12 mouse cellular contexts compared by ENCODE assay signal in genomic region chr6:89353101-89353500, GRCm38 (mm10). TPM values are rescaled to one million over a fixed set of nuclear protein-coding genes. Genes with fewer than 3 reads are reported as not detected.
DNase-seq lines count a peak whose midpoint lies in the region; ATAC-seq and TF ChIP-seq lines count a peak whose summit lies in the region.
"Had no signal": no experiment of that assay in that cellular context is flagged by ENCODE, and none has a peak within 500 bp of the region (broad histone marks: within the 10 kb centered on the region; RNA-seq: fewer than 3 reads in every experiment).

No protein-coding gene starts in this region.

- H3K27ac ChIP-seq in heart, embryonic 13.5 days (replicated peaks): peak overlapping the region; percentile 88; the same call in 1 of the 2 replicates
- H3K27ac ChIP-seq in heart, adult 2 months: no peak overlapping the region; the same call in 1 of the 2 replicates
- H3K27ac ChIP-seq in embryonic facial prominence, embryonic 12.5 days: 0 out of 2 replicates have a peak overlapping the region, but pooled peaks have one; percentile 86
- no peak overlapping the region for H3K27ac ChIP-seq in thymus, adult 2 months (ENCODE audit: control insufficient read depth, insufficient read depth, low read length)
- H3K27ac ChIP-seq: liver, embryonic 13.5 days had no signal

- H3K9me3 ChIP-seq in heart, embryonic 13.5 days: no peaks in the 10 kb centered on the region
- H3K9me3 ChIP-seq in embryonic facial prominence, embryonic 12.5 days: no peaks in the 10 kb centered on the region
- H3K9me3 ChIP-seq: heart, embryonic 12.5 days; liver, embryonic 13.5 days had no signal

- no peak for TF ChIP-seq POLR2A in heart, adult 2 months (IDR thresholded peaks at IDR 0.05; ENCODE audit: insufficient read depth, low read depth, low read length)
- TF ChIP-seq POLR2A in thymus, adult 2 months (IDR thresholded peaks at IDR 0.05; ENCODE audit: control insufficient read depth, extremely low read depth, insufficient read depth, low read length, poor library complexity): no peak

- peaks cover 75% of the 10 kb centered on the region for H3K4me1 ChIP-seq in heart, embryonic 13.5 days
- H3K4me1 ChIP-seq in heart, adult 2 months (ENCODE audit: control insufficient read depth, insufficient read depth, low read length): peaks cover 30% of the 10 kb centered on the region
- peaks cover 33% of the 10 kb centered on the region for H3K4me1 ChIP-seq in embryonic facial prominence, embryonic 12.5 days
- no peaks in the 10 kb centered on the region for H3K4me1 ChIP-seq in thymus, adult 2 months (replicated peaks; ENCODE audit: control insufficient read depth, insufficient read depth, low read length)

- H3K9ac ChIP-seq in heart, embryonic 13.5 days: peak overlapping the region; percentile 56
- no peak overlapping the region for H3K9ac ChIP-seq in heart, adult 2 months (ENCODE audit: low read depth, low read length)
- H3K9ac ChIP-seq in embryonic facial prominence, embryonic 12.5 days: no peak overlapping the region
- H3K9ac ChIP-seq: liver, embryonic 13.5 days had no signal

- peaks cover 8% of the 10 kb centered on the region for H3K79me2 ChIP-seq in heart, adult 2 months (replicated peaks; ENCODE audit: control insufficient read depth, insufficient read depth, low read length)

- no peak overlapping the region for H3K4me3 ChIP-seq in heart, embryonic 13.5 days
- H3K4me3 ChIP-seq in heart, adult 2 months: no peak overlapping the region
- H3K4me3 ChIP-seq in embryonic facial prominence, embryonic 12.5 days: no peak overlapping the region
- H3K4me3 ChIP-seq in thymus, adult 2 months (ENCODE audit: control insufficient read depth, insufficient read depth, low read length): no peak overlapping the region
- H3K4me3 ChIP-seq: heart, embryonic 12.5 days; liver, embryonic 13.5 days had no signal

- no peak for TF ChIP-seq EP300 in heart, adult 2 months (IDR thresholded peaks at IDR 0.05; ENCODE audit: insufficient read depth, low read depth, low read length)

- no peak for TF ChIP-seq CTCF in heart, adult 2 months (IDR thresholded peaks at IDR 0.05)
- TF ChIP-seq CTCF in thymus, adult 2 months (IDR thresholded peaks at IDR 0.05; ENCODE audit: borderline replicate concordance, control insufficient read depth, extremely low read depth, insufficient read depth, low read length, poor library complexity): no peak

- WGBS in heart, embryonic 13.5 days: 65% methylated on average over 8 of the region's 8 CpGs
- WGBS in heart, adult 2 months: 33% methylated on average over 8 of the region's 8 CpGs
- 71% methylated on average over 8 of the region's 8 CpGs for WGBS in embryonic facial prominence, embryonic 12.5 days
- WGBS in thymus, adult 2 months: 89% methylated on average over 8 of the region's 8 CpGs

- ATAC-seq in heart, embryonic 13.5 days (ENCODE audit: extremely low read depth, insufficient number of reproducible peaks, low FRiP score, low TSS enrichment): no peak
- no peak for ATAC-seq in embryonic facial prominence, embryonic 12.5 days (ENCODE audit: insufficient number of reproducible peaks, insufficient read depth, low FRiP score, low TSS enrichment)
- no peak for ATAC-seq in megakaryocyte, adult 5-6 weeks (ENCODE audit: poor library complexity, severe bottlenecking)

- H3K4me2 ChIP-seq in heart, embryonic 13.5 days: no peak overlapping the region
- no peak overlapping the region for H3K4me2 ChIP-seq in embryonic facial prominence, embryonic 12.5 days (replicated peaks)
- H3K4me2 ChIP-seq: heart, embryonic 12.5 days; liver, embryonic 13.5 days had no signal

- no peak for DNase-seq in heart, adult 2 months
- DNase-seq in adrenal gland, adult 8-10 months: peak; percentile 44
- peak; percentile 73 for DNase-seq in kidney, postnatal 10 days
- no peak for DNase-seq in thymus, adult 2 months
- no peak for DNase-seq in left cerebral cortex, postnatal 25 days (ENCODE audit: low spot score in 2 of 2)
- DNase-seq: cerebellum, postnatal 14 days; liver, embryonic 13.5 days; thymus, postnatal 25 days had no signal

- intact Hi-C loops in heart, adult 2 months (cut with DNase I): no loop called here
- intact Hi-C loops in left cerebral cortex, postnatal 25 days (cut with DNase I): no loop called here

- peaks cover 53% of the 10 kb centered on the region for H3K36me3 ChIP-seq in heart, embryonic 13.5 days
- H3K36me3 ChIP-seq in heart, adult 2 months (ENCODE audit: control insufficient read depth, insufficient read depth, low read length): peaks cover 6% of the 10 kb centered on the region
- H3K36me3 ChIP-seq in embryonic facial prominence, embryonic 12.5 days: peaks cover 78% of the 10 kb centered on the region
- H3K36me3 ChIP-seq in thymus, adult 2 months (ENCODE audit: control insufficient read depth, insufficient read depth, low read length): no peaks in the 10 kb centered on the region

- H3K27me3 ChIP-seq in heart, embryonic 13.5 days (replicated peaks): no peaks in the 10 kb centered on the region
- H3K27me3 ChIP-seq in heart, adult 2 months (ENCODE audit: control insufficient read depth, insufficient read depth, low read length): no peaks in the 10 kb centered on the region
- no peaks in the 10 kb centered on the region for H3K27me3 ChIP-seq in embryonic facial prominence, embryonic 12.5 days
- H3K27me3 ChIP-seq in thymus, adult 2 months (ENCODE audit: control insufficient read depth, insufficient read depth, low read length): no peaks in the 10 kb centered on the region
- H3K27me3 ChIP-seq: heart, embryonic 12.5 days; liver, embryonic 13.5 days had no signal

RNA-seq across cellular contexts. Expression of gene Plxna1, which starts 9.3 kb away (rescaled TPM):
- 9.1 and 10.9 TPM in 2 replicates for polyA plus RNA-seq in heart, embryonic 13.5 days (2015; fragmentation: Nextera tagmentation; extraction: Ambion mirVana)
- 10 to 100 TPM; 17.3 to 21.9 TPM for total RNA-seq in heart, adult 2 months (2021)
- polyA plus RNA-seq in heart, adult 2 months (2012; rRNA removed): 19.9 and 29.3 TPM in 2 replicates
- 10 to 100 TPM; 65.9 to 85.2 (median 71.0) TPM for total RNA-seq in adrenal gland, adult 8-10 months (2022)
- polyA plus RNA-seq in embryonic facial prominence, embryonic 12.5 days (2016; fragmentation: Nextera tagmentation; extraction: Ambion mirVana): 35.0 and 37.1 TPM in 2 replicates
- total RNA-seq in megakaryocyte, adult 5-6 weeks (2015): 0.91 and 2.7 TPM in 2 replicates
- total RNA-seq in megakaryocyte, adult 5-6 weeks (2017): 1.4 and 5.7 TPM in 2 replicates
- polyA plus RNA-seq in thymus, adult 2 months (2012; rRNA removed): 49.1 and 51.5 TPM in 2 replicates
- total RNA-seq in left cerebral cortex, postnatal 25 days (2021): 10 to 100 TPM; 59.4 to 74.6 TPM

Comparison
In these comparisons a context has a peak if more than half of its experiments do, and no peak if none do; other contexts are left out.
1. H3K27ac ChIP-seq: peak in heart, embryonic 13.5 days (single experiment) and embryonic facial prominence, embryonic 12.5 days (single experiment); none in heart, adult 2 months (single experiment) and thymus, adult 2 months (single experiment).
2. DNase-seq: peak in adrenal gland, adult 8-10 months (single experiment) and kidney, postnatal 10 days (single experiment); none in heart, adult 2 months (0 of 2), thymus, adult 2 months (single experiment) and left cerebral cortex, postnatal 25 days (0 of 2).